Mouse (Mus musculus): ENCODE results near the gene Ndufb3. TPM values are rescaled to one million over a fixed set of nuclear protein-coding genes. Genes with fewer than 3 reads are reported as not detected.
A peak's percentile ranks its signal among the peaks of the same experiment; 100 is the strongest.
"Not testable (repeated sequence)": the region's sequence is repeated elsewhere in the genome, so short reads cannot be mapped to it uniquely, and the experiment has no call there.

Ndufb3 gene
- total RNA-seq (2021), result 100 to 1,000 TPM; 110 to 119 TPM

DNA sequence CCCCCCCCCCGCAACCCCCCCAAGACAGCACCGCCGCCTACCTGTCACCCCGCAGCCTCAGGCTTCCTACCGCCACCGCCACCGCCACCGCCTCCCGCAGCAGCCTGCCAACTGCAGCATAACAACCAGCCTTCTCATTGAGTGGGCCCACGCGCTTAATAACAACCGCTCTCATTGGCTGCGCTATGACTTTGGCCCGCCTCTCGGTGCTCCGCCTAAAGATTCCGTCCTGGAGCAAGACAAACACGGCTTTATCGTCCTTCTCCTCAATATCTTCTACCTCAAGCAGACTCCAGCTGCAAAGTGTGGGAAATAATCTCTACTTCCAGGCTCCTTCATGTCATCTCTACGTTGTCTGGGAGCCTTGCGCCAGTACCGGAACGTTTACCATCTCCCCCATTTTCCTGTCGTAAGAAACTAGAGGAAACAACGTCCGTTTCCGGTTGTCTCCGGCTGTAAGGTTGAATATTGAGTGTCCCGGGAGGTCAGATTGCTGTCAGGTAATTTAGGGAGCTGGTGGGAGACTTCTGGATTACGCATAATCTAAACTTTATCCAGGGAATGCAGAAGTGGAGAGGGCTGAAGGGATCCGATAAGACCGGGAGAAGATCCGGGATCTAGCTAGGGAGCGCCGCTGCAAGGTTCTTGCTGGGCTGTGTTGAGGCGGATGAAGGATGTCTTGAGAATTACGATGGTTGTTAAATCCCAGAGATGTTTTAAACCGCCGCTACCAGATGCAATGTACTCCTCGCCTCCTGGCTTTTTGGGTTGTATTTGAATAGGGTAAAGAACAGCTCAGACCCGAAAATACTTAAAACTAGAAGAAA lies at the start of gene Ndufb3, which contains the start of gene Fam126b:
Gene Ndufb3 (plus strand): TSS at position 214 of the 827 bp plus-strand sequence.
Gene Fam126b (minus strand): TSS at position 153 of the 827 bp plus-strand sequence.
- peak; percentile 88 to 90 for DNase-seq

DNA sequence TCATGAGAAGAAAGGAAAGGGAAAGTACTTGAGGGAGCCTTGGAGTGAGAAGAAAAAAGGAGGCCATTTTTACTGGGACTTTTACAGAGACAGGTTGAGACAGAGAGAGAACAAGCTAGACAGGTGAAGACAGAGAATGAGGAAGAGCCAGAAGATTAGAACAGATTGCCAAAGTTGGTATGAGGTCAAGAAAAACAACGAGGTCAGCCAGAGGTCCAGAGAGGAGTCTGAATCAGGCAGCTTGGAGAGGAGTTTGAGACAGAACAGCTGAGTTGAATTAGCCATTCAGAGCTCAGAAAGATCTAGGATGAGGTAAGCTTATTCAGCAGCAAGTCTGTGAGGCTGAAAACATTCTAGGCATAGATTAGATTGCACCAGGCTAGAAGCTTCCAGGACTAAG lies 44.8 kb upstream of the Ndufb3 start:
- DNase-seq, result no peak

DNA sequence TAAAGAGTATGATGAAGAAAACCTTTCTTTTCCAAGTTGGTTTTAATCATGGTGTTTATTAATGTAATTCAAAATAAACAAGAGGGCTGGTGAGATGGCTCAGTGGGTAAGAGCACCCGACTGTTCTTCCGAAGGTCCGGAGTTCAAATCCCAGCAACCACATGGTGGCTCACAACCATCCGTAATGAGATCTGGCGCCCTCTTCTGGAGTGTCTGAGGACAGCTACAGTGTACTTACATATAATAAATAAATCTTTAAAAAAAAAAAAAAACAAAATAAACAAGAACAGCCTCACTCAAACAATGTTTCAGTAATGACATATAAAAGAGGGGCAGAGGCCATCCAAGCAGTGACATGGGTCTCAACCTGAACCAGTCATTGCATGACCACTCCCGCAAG lies 25.8 kb upstream of the Ndufb3 start:
- not testable (repeated sequence) for DNase-seq

DNA sequence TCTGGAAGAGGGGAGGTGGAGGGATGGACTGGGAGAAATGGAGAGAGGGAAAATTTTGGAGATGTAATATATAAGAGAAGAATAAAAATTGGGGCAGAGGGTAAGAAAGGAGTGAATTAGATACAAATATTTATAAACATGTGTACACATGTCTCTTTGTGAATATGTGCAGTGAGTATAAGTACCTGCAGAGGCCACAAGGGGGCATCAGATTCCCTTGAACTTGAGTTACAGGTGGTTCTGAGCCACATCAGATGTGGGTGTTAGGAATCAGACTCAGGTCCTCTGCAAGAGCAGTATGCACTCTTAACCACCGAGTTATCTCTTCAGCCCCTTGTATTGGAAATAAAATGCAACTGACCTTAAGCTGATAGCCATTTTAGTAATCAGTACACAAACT lies 23.7 kb upstream of the Ndufb3 start:
- DNase-seq, result no peak

DNA sequence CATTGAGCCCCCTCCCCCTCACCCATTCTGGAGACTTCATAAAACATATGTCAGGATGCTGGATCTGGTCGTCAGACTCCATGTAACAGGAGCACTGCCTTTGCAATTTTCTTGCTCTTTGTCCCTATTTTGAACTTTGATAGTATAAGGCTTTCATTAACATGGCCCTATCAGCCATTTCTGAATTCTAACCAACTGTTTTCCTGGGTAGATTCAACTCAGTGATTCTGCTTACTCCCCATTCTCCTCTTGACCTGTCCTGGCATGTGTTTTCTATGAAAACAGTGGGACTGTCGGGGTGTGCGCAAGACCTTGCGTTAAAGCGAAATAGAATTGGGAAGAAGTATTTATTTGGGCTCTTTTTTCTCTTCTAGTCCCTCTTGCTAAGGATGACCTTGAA lies 21.2 kb upstream of the Ndufb3 start:
- no peak for DNase-seq

DNA sequence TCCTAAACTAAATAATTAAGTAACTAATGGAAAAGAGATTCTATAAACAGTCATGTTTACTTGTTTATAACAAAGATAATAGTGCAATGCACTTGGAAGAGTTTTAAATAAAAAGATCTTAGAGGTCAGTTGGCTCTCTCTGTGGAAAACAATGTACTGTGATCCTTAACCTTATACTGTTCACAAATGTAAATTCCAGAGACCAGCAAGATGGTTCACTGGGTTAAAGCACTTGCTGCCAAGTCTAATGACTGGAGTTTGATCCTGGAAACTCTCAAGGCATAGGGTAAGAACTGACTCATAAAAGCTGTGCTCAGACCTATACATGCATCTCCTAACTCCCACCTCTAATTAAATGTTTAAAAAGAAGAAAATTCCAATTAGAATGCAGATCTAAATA lies 19.6 kb upstream of the Ndufb3 start:
- DNase-seq, result no peak

DNA sequence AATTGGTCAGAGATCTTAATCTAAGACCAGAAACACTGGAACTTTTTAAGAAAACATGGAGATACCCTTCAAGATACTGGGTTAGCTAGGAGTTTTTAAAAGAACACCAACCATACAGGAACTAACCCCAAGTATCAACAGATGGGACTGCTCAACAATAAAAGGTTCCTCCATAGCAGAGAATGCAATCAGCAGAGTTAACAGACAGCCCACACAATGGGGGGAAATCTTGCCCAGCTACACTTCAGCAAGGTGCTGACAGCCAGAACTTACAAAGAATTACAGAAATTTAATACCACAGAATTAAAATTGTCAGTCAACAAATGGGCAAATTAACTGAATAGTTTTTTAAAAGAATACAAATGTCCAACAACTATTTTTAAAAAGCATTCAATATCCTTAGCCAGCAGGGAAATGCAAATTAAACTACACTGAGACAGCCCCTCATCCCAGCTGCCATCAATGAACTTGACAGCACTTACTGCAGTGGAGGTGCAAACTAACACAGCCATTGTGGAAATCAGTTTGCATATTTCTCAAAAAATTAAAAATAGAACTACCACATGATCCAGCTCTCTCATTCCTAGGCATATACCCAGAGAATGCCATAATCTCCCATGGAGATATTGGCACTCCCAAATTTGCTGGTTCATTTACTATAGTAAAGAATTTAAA lies 17.6 kb upstream of the Ndufb3 start:
- DNase-seq, result no peak

DNA sequence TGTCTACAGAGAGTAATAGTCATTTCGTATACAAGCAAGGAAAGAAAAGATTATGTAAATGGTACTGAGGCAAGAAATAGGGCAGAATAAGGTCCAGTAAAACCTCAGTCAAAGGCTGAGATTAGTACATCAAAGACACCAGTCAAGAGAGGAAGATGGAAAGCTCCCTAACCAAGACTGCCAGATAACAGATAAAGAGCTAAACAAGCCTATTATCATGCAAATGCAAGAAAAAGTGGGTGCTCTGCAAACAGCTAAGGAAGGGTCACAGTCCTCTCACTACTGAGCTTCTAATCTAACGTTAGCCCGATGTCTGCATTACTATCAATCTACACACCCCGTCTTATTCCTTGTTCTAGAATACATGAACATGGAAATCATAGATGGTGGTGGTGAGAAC lies 15.7 kb upstream of the Ndufb3 start:
- no peak for DNase-seq

DNA sequence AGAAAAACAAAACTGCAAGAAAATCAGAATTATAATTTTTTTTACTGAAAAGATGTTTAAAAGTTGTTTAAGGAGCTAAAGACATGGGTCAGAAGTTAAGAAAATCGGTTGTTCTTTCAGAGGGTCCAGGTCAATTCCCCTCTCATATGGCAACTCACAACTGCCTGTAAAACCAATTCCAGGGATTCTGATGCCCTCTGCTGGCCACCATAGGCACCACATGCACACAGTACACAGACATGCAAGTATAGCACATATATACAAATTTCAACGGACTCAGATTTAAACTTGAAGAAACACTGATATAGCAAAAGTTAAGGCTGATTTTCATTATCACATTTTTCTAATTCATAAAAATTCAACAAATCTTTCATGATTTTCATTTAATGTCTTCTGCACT lies 7.0 kb upstream of the Ndufb3 start:
- no peak for DNase-seq

DNA sequence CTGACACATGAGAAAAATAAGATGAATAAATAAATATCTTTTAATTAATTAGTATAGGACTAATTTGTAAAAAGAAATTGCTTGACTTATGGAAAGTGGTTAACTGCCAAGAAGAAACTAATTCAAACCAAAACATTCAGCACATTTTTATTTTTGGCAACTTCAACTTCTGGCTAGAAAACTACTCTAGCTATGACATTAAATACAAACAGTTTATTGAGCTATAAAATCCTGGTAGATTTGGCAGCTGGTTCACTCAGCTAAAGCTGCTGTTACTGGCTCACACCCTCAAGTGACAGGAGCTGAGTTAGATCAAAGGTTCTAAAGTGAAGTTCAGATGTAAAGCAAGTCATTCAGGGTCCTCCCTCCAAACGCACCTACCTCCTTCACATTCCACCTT lies 3.6 kb upstream of the Ndufb3 start:
- no peak for DNase-seq

DNA sequence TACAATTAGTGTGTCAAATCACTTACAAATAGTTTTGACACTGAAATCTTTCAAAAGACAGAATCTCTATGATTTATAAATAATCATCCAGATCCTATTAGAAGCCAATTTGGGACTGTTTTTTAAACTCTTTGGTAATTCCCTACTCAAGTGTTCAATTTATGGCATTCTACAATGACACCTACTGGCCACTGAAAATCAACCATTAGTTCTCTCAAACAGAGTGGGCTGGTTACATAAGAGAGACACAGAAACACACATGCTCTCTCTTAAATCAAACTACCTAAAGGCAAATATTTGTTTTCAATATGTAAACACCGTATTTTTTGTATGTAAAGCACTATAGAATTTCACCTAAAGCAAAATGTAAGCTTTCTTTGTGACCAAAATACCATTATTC lies 1.9 kb upstream of the Ndufb3 start:
- no peak for DNase-seq

DNA sequence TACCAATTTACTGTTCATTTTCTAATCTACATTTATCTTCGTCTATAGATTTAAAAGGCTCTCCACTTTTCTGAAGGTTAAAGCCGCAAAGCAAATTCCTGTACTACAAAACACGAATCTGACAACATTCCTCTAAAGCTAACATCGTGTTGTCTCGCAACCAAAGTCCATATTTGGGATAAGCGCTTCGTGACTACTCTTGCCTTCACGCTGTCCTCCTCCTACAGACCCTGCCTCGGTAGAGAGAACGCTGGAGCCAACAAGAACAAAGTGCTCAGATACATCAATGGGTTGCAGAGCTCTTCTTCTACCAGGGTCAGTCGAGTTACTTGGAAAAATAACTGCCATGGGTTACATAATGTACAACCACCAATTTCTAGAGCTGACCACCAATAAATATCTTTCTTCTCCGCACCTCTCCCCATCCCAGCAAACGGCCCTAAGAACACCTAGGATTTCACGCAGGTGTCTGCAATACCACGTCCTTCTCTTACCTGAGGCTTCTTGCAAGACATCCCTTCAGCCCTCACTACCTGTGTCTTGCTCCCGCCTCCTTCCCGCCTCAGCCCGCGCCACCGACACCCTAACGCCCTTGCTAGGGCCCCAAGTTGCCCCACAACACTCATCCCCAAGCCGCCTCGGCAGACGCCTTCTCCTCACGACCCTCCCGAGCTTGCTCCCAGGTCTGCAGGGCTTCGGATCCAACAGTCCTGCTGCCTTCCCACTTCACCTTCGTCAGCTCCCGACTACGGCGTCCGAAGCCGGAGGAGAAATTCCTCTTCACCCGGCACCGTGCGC lies 612 bp upstream of the Ndufb3 start:
- DNase-seq, result peak; percentile 24 to 37

DNA sequence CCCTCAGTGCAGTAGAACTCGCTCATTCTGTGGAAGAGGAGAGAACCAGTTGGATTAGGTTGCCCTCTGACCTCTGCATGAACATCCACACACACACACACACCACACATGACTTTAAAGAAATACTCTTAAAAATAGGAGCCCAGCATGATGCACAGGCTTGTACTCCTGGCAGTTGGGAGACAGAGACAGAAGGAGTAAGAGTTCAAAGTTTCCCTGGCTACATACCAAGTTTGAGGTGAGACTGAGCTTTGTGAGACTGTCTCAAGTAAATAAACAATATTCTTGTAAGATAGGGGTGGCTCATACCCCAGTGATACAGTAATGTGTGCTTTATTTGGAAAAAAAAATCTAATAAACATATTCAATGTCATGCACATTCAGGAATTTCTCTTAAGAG lies 1.3 kb downstream of the Ndufb3 start:
- DNase-seq, result no peak

DNA sequence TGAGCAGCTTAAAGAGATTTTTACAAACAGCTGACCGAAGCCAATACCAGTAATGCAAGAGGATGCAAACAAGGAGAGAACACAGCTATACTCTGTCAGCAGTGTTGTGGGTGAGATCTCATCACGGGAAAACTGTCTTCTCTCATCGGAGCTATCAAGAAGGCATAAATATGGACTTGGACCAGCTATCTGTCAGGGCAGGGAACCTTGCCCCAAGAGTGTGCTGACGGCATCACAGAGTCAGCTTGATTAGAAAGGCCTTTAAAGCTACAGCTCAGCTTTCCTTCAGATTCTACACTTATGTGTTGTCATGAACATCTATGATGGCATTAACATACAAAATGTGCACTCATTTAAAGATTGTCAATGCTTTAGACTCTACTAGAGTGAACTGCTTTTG lies 16.5 kb downstream of the Ndufb3 start:
- no peak for DNase-seq

DNA sequence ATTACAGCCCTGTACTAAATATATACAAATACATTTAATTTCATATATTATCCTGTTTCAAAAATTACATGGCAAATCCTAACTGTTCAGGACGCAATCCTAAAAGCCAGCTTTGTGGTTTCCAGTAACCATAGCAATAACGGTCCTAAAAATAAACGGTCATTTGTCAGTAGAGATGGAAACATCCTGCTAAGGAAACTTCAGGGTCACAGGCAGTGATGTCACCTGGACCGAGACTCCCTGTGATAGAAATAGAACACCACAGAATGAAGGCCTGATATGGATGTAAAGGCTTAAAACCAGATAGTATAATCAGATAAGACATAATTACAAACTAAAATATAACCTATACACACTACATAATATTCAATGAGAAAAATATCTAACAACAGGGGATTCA lies 17.6 kb downstream of the Ndufb3 start:
- DNase-seq, result no peak

DNA sequence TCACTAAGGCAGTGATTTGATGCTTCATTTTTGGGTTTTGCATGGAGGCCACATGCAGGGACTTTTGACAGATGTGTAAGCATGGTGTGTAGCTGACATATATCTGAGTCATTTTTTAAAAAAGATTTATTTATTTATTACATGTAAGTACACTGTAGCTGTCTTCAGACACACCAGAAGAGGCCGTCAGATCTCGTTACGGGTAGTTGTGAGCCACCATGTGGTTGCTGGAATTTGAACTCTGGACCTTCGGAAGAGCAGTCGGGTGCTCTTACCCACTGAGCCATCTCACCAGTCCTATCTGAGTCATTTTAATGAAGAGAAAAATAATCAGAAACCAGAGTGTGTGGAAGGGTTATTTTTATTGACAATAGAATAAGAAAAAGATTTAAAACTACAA lies 23.4 kb downstream of the Ndufb3 start:
- not testable (repeated sequence) for DNase-seq

DNA sequence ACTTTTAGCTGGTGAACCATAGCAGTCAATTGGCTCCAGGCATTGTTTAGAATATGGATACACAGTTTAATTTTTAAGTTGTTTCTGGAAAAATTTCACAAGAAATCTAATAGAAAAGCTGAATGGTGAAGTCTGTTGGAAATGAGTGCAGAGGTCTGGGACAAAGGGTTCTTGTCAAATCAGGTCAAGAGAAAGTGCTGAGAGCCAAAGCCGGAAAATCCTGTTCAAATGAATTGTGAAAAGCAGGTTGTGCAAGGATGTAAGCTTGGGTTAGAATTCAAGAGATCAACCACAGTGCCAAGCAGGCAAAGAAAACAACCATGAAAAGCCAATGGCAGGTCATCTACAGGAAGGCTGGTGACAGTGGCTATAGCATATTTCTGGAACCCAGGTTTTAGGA lies 24.0 kb downstream of the Ndufb3 start:
- DNase-seq, result no peak

DNA sequence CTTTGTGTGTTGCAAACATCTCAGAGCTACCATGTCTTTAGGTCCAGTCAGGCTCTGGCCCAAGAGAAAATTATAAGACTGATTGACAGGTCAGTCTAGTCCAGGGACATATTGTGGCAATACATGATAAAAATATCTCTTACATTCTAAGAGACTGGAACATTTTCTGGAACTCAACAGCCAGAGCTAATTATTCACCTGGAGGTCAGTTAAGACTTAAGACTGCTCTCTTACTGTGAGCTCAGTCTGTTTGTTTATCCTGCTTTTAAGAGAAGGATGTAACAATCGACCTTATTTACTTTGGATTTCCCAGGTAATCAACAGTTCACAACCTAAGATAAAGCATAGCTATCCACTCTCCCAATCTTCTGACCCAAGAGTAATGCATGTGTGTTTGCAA lies 24.4 kb downstream of the Ndufb3 start:
- DNase-seq, result no peak

DNA sequence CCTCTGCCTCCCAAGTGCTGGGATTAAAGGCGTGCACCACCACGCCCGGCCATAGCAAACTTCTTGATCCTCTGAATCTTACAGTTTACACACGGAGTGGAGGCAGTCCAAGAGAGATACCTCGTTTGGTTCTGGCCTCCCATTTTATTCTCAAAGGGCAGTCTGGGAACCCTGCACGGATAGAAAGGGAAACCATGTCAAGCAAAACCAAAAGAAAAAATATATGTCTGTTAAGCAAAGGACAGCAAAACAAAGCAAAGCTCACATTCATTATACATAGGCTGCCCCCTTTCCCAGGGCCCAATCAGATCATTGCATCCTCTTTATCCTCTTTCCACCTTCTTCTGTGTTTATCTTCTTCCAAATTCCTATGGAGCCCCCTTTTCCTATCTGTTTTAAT lies 27.6 kb downstream of the Ndufb3 start:
- no peak for DNase-seq

DNA sequence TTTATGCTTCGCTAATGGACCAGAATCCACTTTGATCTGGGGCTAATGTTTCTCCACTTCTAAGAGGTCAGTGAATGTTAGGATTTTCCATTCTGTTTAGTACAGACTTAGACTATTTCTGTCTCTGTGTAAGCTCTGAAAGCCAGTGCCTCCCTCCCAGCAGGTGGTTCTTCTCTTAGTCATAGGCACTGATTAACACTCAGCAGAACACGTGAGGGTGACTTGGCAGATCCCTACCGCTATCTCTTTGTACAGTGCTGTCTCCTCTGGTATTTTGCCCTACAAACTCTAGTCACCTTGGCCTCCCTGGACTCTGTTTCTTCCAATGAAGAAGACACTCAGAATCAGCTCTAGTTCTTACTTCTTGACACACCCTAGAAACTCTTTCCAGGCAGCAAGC lies 28.2 kb downstream of the Ndufb3 start:
- no peak for DNase-seq

DNA sequence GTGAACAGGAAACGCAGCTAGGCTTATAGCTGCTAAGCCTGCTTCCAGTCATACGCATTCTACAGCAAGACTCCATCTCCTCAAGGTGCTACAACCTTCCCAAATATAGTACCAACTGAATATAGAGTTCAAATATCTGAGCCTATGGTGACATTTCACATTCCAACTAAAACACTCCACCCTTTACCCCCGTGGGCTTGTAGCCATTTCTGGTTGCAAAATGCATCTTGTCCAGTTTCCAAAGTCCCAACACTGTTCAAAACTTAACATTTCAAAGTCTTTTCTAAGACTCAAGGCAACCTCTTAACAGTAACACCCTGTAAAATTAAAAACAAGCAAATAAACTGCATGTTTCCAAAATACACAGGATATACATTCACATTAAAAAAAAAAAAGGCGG lies 29.0 kb downstream of the Ndufb3 start:
- no peak for DNase-seq

DNA sequence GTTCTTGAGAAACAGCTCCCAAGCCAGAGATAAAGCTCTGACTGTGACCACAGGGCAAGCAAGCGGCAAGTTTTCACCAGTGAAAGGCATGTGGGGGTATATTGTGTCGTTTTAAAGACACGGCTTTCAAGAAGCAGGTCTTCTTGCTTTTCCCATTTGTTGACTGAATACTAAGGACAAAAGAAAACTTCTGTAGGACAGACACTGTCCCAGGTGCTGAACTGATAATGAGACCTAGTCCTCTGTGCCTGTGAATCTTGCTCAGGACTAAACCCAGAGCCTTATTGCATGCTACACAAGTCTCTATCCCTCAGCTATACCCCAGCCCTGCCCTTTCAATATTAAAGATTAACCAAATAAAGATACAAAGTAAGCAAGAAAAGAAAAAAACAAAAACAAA lies 30.0 kb downstream of the Ndufb3 start:
- no peak for DNase-seq

DNA sequence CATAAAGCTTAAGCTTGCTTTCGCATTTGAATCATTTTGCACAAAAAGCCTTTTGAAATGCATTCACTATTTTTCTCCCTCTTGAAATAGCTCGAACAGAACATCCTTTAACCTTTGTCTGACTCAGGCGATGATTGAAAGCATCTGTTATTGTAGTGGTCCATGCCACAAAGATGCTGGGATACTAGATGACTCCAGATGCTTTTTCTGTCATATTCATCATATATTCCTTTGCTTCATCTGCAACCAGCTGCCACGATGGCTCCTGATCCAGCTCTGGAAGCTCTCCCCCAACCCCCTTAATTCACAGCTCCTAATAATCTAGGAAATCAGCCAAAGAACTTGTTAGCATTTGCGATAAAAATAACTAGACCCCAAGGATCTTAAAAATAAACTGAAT lies 30.9 kb downstream of the Ndufb3 start:
- peak in 1 of 2 experiments; percentile 13 for DNase-seq

Data from layer of hippocampus, postnatal 36 days (tissue).